Mouse (Mus musculus): ENCODE measurements at regions not wholly inside any gene's neighbourhood (a gene's known extent, or its start where the extent isn't known, plus 50 kb on each side); places are given as distances from the start of the nearest gene placed in this dataset.

DNA sequence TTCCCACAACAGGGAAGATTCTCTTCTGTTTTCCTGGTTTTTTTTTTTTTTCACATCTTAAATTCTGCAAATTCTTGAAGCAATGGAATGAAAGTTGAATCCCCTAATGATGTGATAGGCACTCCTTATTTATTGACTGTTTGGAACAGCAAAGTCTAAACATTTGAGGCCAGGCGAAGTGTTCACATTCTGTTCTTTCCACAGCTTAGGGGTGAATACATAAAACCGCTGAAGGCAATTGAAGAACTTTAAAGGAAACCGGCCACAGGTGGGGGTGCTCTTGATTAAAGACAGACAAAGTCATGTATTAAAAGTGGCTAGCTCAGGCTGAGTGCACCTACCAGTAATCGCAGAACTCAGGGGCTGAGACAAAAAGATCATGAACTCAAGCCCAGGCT, 166.6 kb upstream of the Hnrnpa3 start:
- WGBS = 57% methylated on average over 4 of the region's 4 CpGs
- H3K27me3 ChIP-seq (ENCODE audit: control insufficient read depth, insufficient read depth, low read length) = no peaks in the 10 kb centered on the region
- no peaks in the 10 kb centered on the region for H3K36me3 ChIP-seq (ENCODE audit: control insufficient read depth, insufficient read depth, low read length)
- no peak overlapping the region for H3K4me2 ChIP-seq (replicated peaks; ENCODE audit: low read depth, low read length)
- no peak for ATAC-seq (ENCODE audit: insufficient number of reproducible peaks, insufficient read depth, low FRiP score, low read depth)
- no peaks in the 10 kb centered on the region for H3K9me3 ChIP-seq (ENCODE audit: control insufficient read depth, low read depth, low read length)
- H3K27ac ChIP-seq (ENCODE audit: low read length) = no peak overlapping the region
- H3K9ac ChIP-seq (replicated peaks; ENCODE audit: low read depth, low read length) = no peak overlapping the region
- 0 out of 2 replicates have a peak, but pooled peaks cover 2% of the 10 kb centered on the region for H3K4me1 ChIP-seq (ENCODE audit: control insufficient read depth, insufficient read depth, low read length)
- no peak overlapping the region for H3K4me3 ChIP-seq (ENCODE audit: low read depth, low read length)

DNA sequence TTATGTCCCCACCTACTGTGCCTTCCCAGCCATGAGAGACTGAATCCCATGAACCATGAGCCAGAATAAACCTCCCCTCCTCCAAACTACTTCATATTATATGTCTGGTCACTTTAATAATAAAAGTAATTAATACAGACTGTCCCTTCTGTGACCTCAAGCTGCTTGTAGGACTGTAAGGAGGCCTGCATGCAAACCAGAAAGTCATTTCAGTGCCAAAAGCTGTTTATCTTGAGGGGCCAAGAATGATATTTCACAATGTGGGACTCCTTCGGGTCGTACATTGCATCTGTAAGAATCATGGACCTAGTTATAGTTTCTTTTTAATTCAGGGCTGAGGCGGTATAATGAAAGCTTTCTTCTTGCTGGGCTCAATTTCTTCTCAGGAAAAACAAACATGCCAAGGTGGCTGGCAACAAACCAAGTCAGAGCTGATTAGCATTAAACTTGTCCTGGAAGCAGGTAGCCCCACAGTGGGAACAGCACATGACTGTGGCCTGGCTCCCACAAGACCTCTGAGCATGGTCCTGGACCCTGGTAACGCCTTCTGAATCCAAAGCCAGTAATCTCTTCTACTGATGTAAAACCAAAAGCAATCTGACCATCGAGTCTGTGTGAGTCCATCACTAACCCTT, 162.3 kb upstream of the Hnrnpa3 start:
- H3K27me3 ChIP-seq (ENCODE audit: control insufficient read depth, insufficient read depth, low read length) = no peaks in the 10 kb centered on the region
- no peak overlapping the region for H3K9ac ChIP-seq (replicated peaks; ENCODE audit: low read depth, low read length)
- ATAC-seq (ENCODE audit: insufficient number of reproducible peaks, insufficient read depth, low FRiP score, low read depth) = no peak
- H3K4me1 ChIP-seq (ENCODE audit: control insufficient read depth, insufficient read depth, low read length) = 0 out of 2 replicates have a peak, but pooled peaks cover 2% of the 10 kb centered on the region
- H3K4me2 ChIP-seq (replicated peaks; ENCODE audit: low read depth, low read length) = no peak overlapping the region
- H3K36me3 ChIP-seq (ENCODE audit: control insufficient read depth, insufficient read depth, low read length) = no peaks in the 10 kb centered on the region
- no peak overlapping the region for H3K27ac ChIP-seq (ENCODE audit: low read length)
- no peaks in the 10 kb centered on the region for H3K9me3 ChIP-seq (ENCODE audit: control insufficient read depth, low read depth, low read length)
- 78% methylated on average over 5 of the region's 5 CpGs for WGBS
- no peak overlapping the region for H3K4me3 ChIP-seq (ENCODE audit: low read depth, low read length)

DNA sequence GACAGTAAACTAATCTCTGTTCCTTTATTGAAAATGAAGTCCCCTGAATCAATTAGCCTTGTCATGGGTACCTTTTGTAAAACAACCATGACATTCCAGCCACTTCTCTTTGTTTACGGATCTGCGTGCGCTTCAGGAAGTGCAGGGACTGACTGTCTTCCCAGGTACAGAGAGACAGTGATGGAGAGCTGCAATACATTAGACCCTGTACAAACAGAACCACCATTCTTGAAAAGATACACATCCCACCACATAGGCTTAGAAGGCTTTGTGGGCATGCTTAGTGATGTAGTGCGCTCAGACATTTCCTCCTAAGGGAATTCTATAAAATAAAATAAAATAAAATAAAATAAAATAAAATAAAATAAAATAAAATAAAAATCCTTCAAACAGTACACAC, 148.8 kb upstream of the Hnrnpa3 start:
- Histone ChIP-seq H3K4me2 (replicated peaks; ENCODE audit: low read depth, low read length) (no peak overlapping the region), H3K9me3 (ENCODE audit: control insufficient read depth, low read depth, low read length) (no peaks in the 10 kb centered on the region), H3K4me1 (ENCODE audit: control insufficient read depth, insufficient read depth, low read length) (no peaks in the 10 kb centered on the region), H3K27me3 (ENCODE audit: control insufficient read depth, insufficient read depth, low read length) (no peaks in the 10 kb centered on the region), H3K9ac (replicated peaks; ENCODE audit: low read depth, low read length) (no peak overlapping the region), H3K27ac (ENCODE audit: low read length) (no peak overlapping the region), H3K4me3 (ENCODE audit: low read depth, low read length) (no peak overlapping the region), H3K36me3 (ENCODE audit: control insufficient read depth, insufficient read depth, low read length) (no peaks in the 10 kb centered on the region)
- no peak for ATAC-seq (ENCODE audit: insufficient number of reproducible peaks, insufficient read depth, low FRiP score, low read depth)
- 48% methylated on average over 4 of the region's 4 CpGs for WGBS

DNA sequence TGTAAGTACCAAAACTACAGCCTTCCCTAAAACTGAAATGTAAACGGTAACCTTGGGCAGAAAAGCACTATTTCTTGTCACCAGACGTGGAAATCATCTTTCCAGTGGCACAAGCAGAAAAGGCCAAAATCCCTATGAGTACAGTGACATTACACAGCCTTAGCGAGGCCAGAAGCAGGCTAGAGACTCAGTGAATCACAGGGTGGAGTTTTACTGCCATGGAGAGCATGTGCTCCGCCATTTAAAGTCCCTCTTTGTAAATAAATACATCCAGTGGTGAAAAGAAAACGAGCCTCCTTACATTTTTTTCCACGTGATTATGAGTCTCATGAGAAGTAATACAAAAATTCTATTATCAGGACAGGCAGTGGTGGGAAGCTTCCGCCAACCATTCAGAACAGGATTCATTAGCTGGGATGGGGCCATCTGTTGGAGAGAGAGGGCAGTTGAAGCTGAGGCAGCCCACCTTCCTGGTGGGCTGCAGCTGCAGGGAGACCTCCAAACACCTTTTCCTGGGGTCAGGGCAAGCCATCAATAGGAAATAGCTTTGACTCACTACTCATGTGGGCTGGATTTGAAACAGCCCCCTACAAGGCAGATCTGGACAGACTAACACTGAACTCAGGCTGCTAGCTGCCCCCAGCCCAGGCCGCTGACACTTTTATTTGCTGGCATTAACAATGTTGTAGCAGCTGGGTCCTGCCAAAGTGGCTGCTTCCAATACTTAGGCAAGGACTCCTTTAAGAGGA, 146.5 kb upstream of the Hnrnpa3 start:
- no peaks in the 10 kb centered on the region for H3K36me3 ChIP-seq (ENCODE audit: control insufficient read depth, insufficient read depth, low read length)
- WGBS = 67% methylated on average over 8 of the region's 8 CpGs
- H3K4me1 ChIP-seq (ENCODE audit: control insufficient read depth, insufficient read depth, low read length) = no peaks in the 10 kb centered on the region
- no peaks in the 10 kb centered on the region for H3K27me3 ChIP-seq (ENCODE audit: control insufficient read depth, insufficient read depth, low read length)
- no peaks in the 10 kb centered on the region for H3K9me3 ChIP-seq (ENCODE audit: control insufficient read depth, low read depth, low read length)
- no peak overlapping the region for H3K27ac ChIP-seq (ENCODE audit: low read length)
- no peak overlapping the region for H3K4me3 ChIP-seq (ENCODE audit: low read depth, low read length)
- no peak overlapping the region for H3K9ac ChIP-seq (replicated peaks; ENCODE audit: low read depth, low read length)
- no peak for ATAC-seq (ENCODE audit: insufficient number of reproducible peaks, insufficient read depth, low FRiP score, low read depth)
- no peak overlapping the region for H3K4me2 ChIP-seq (replicated peaks; ENCODE audit: low read depth, low read length)

DNA sequence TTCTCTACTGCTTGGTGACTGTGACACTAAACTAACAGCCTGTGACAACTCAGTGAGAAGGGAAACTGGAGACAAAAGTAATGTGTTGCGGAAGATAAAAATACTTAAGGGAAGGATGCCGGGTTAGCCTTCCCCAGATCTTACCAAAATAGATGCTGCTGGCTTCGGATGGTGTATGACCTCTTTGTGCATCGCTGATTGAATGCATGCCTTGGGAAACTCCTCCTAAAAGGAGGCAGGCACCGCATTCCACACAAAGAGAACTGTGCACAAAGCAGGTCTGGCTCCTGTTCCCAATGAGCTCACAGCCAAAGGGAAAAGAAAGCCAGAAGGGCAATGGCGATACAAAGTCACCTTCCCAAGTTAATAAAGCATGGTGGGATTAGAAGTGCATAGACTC, 144.9 kb upstream of the Hnrnpa3 start:
- Histone ChIP-seq H3K36me3 (ENCODE audit: control insufficient read depth, insufficient read depth, low read length) (no peaks in the 10 kb centered on the region), H3K4me3 (ENCODE audit: low read depth, low read length) (no peak overlapping the region), H3K9ac (replicated peaks; ENCODE audit: low read depth, low read length) (no peak overlapping the region), H3K4me1 (ENCODE audit: control insufficient read depth, insufficient read depth, low read length) (no peaks in the 10 kb centered on the region), H3K27me3 (ENCODE audit: control insufficient read depth, insufficient read depth, low read length) (no peaks in the 10 kb centered on the region), H3K9me3 (ENCODE audit: control insufficient read depth, low read depth, low read length) (no peaks in the 10 kb centered on the region), H3K27ac (ENCODE audit: low read length) (no peak overlapping the region), H3K4me2 (replicated peaks; ENCODE audit: low read depth, low read length) (no peak overlapping the region)
- ATAC-seq (ENCODE audit: insufficient number of reproducible peaks, insufficient read depth, low FRiP score, low read depth) = no peak
- WGBS = 55% methylated on average over 6 of the region's 6 CpGs

DNA sequence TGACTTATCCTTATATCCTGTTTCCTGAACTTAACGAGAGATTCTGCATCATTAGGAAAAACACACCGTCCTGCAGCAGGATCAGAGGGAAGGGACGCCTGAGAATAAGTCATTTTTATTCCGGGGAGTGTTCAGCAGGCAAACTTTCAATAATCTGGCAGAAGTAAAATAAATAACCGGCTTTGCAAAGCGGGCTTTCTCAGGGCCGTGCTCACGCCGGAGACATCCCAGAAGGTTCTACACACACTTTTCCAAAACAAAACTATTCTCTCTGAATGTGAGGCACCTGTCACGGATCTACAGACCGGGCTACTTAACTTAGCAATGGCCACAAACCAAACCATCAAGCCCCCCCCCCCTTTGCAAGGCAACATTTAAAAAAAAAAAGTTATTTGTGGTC, 142.8 kb upstream of the Hnrnpa3 start:
- Histone ChIP-seq H3K36me3 (ENCODE audit: control insufficient read depth, insufficient read depth, low read length) (no peaks in the 10 kb centered on the region), H3K9ac (replicated peaks; ENCODE audit: low read depth, low read length) (no peak overlapping the region), H3K4me1 (ENCODE audit: control insufficient read depth, insufficient read depth, low read length) (no peaks in the 10 kb centered on the region), H3K4me3 (ENCODE audit: low read depth, low read length) (no peak overlapping the region), H3K27me3 (ENCODE audit: control insufficient read depth, insufficient read depth, low read length) (no peaks in the 10 kb centered on the region), H3K4me2 (replicated peaks; ENCODE audit: low read depth, low read length) (no peak overlapping the region), H3K27ac (ENCODE audit: low read length) (no peak overlapping the region), H3K9me3 (ENCODE audit: control insufficient read depth, low read depth, low read length) (no peaks in the 10 kb centered on the region)
- no peak for ATAC-seq (ENCODE audit: insufficient number of reproducible peaks, insufficient read depth, low FRiP score, low read depth)
- 50% methylated on average over 11 of the region's 11 CpGs for WGBS

DNA sequence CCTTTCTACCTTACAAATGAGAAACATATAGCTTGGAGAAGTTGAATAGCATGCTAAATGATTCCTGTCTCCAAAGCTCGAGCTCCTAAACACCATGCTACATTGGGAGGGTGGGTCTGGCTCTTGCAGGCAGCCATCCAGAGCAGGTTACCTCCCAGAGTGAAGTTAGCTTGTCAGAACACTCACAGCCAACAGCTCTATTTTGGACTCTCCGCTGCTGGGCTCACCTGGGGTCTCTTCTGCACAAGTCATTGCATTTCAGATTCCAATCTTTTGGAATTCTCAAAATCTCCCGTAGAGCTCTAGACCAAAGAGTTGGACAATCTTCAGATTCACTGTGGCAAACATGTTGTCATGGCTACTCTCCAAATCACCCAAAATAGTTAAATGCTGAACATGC, 142.0 kb upstream of the Hnrnpa3 start:
- H3K27ac ChIP-seq (ENCODE audit: low read length) = no peak overlapping the region
- H3K4me1 ChIP-seq (ENCODE audit: control insufficient read depth, insufficient read depth, low read length) = no peaks in the 10 kb centered on the region
- H3K36me3 ChIP-seq (ENCODE audit: control insufficient read depth, insufficient read depth, low read length) = no peaks in the 10 kb centered on the region
- no peaks in the 10 kb centered on the region for H3K27me3 ChIP-seq (ENCODE audit: control insufficient read depth, insufficient read depth, low read length)
- no peaks in the 10 kb centered on the region for H3K9me3 ChIP-seq (ENCODE audit: control insufficient read depth, low read depth, low read length)
- ATAC-seq (ENCODE audit: insufficient number of reproducible peaks, insufficient read depth, low FRiP score, low read depth) = no peak
- H3K4me2 ChIP-seq (replicated peaks; ENCODE audit: low read depth, low read length) = no peak overlapping the region
- no peak overlapping the region for H3K4me3 ChIP-seq (ENCODE audit: low read depth, low read length)
- 86% methylated on average over 3 of the region's 3 CpGs for WGBS
- no peak overlapping the region for H3K9ac ChIP-seq (replicated peaks; ENCODE audit: low read depth, low read length)

DNA sequence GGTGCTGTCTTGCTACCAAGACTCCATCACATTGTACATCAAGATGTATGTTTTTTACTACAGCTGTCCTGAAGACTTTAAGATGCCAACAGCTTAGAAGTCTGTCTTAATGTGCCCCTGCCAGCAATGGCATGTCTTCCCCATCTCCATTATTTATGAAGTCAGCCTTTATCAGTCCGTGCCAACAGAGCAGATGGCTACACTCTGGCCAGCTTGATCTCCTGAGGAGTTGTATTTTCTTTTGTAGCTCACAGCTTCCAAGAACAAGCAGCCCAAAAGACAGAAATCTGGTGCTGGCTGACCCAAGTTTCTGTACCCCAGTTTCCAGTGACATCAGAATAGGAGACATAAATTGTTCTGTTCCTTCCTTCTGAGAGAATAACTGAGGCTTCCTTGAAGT, 140.5 kb upstream of the Hnrnpa3 start:
- no peaks in the 10 kb centered on the region for H3K36me3 ChIP-seq (ENCODE audit: control insufficient read depth, insufficient read depth, low read length)
- no peaks in the 10 kb centered on the region for H3K4me1 ChIP-seq (ENCODE audit: control insufficient read depth, insufficient read depth, low read length)
- H3K9ac ChIP-seq (replicated peaks; ENCODE audit: low read depth, low read length) = no peak overlapping the region
- H3K9me3 ChIP-seq (ENCODE audit: control insufficient read depth, low read depth, low read length) = no peaks in the 10 kb centered on the region
- ATAC-seq (ENCODE audit: insufficient number of reproducible peaks, insufficient read depth, low FRiP score, low read depth) = no peak
- no peak overlapping the region for H3K4me2 ChIP-seq (replicated peaks; ENCODE audit: low read depth, low read length)
- H3K4me3 ChIP-seq (ENCODE audit: low read depth, low read length) = no peak overlapping the region
- no peaks in the 10 kb centered on the region for H3K27me3 ChIP-seq (ENCODE audit: control insufficient read depth, insufficient read depth, low read length)
- WGBS = 74% methylated on average over 1 of the region's 1 CpGs
- no peak overlapping the region for H3K27ac ChIP-seq (ENCODE audit: low read length)

DNA sequence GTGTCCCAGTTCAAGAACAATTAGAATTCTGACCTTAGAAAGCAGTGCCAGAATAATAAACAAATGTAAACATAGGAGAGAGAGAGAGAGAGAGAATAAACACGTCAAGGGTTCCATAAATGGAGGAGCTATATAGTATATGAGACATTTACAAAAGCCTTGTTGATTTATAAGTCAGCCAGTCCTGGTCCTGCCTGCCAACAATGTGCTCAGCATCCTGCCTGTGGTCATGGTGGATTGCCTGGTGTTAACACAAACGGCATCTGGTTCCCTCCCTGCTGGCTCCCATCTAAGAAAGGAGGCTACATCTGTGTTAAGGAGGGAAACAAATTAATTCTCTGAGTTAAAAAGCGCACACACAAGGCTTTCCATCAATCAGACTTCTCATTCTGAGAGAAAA, 133.5 kb upstream of the Hnrnpa3 start:
- Histone ChIP-seq H3K9me3 (ENCODE audit: control insufficient read depth, low read depth, low read length) (no peaks in the 10 kb centered on the region), H3K4me2 (replicated peaks; ENCODE audit: low read depth, low read length) (no peak overlapping the region), H3K9ac (replicated peaks; ENCODE audit: low read depth, low read length) (no peak overlapping the region), H3K27ac (ENCODE audit: low read length) (no peak overlapping the region), H3K27me3 (ENCODE audit: control insufficient read depth, insufficient read depth, low read length) (no peaks in the 10 kb centered on the region), H3K4me3 (ENCODE audit: low read depth, low read length) (no peak overlapping the region), H3K36me3 (ENCODE audit: control insufficient read depth, insufficient read depth, low read length) (no peaks in the 10 kb centered on the region), H3K4me1 (ENCODE audit: control insufficient read depth, insufficient read depth, low read length) (0 out of 2 replicates have a peak, but pooled peaks cover 2% of the 10 kb centered on the region)
- no peak for ATAC-seq (ENCODE audit: insufficient number of reproducible peaks, insufficient read depth, low FRiP score, low read depth)
- 28% methylated on average over 3 of the region's 3 CpGs for WGBS

All from stomach, embryonic 14.5 days (tissue).